In the genomic region with DNA sequence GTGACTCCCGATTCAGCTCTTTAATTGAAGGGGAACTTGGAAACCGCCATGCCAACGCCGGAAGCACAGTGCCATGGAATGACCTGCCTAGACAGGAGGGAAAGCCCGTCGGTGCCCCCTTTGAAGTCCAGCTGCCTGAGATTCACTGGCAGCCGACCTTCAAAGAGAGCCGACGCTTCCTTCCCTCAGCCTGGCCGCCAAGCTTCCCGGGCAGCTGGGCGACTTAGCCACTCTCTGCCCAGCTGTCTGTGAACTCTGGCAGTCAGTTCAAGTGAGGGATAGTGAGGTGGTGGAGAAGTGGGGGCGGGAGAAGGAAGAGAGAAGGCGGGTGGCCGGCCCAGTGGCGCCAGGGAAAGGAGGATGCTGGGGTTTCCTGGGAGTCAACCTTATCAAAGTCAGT, we compare ENCODE assay signal across 8 mouse cellular contexts.
DNase-seq lines count a peak whose midpoint lies in the region; ATAC-seq lines count a peak whose summit lies in the region.

No protein-coding gene starts in this region.

- DNase-seq in retina, postnatal 1 day = peak; percentile 21
- DNase-seq in retina, embryonic 14.5 days (ENCODE audit: low spot score) = no peak
- DNase-seq in gastrocnemius, postnatal 10 days = peak; percentile 56
- peak; percentile 60 for DNase-seq in limb, embryonic 10.5 days (ENCODE audit: low spot score)
- DNase-seq in neural tube, embryonic 10.5 days (ENCODE audit: extremely low spot score, low spot score) = peak; percentile 21
- no peak for DNase-seq in spleen, postnatal 14 days (ENCODE audit: low spot score in 2 of 2)
- DNase-seq in cerebellum, adult 11 months = no peak

- H3K4me1 ChIP-seq in limb, embryonic 10.5 days = peaks cover 10% of the 10 kb centered on the region

- no peak for ATAC-seq in activated CD4-positive, CD25-positive, alpha-beta regulatory T cell, adult 4 months

- H3K9me3 ChIP-seq in limb, embryonic 10.5 days (replicated peaks) = no peaks in the 10 kb centered on the region

- peak overlapping the region; percentile 19; the same call in 1 of the 2 replicates for H3K4me3 ChIP-seq in limb, embryonic 10.5 days

- 39% methylated on average over 16 of the region's 16 CpGs for WGBS in limb, embryonic 10.5 days

- H3K27me3 ChIP-seq in limb, embryonic 10.5 days (ENCODE audit: low read depth, poor library complexity, severe bottlenecking) = no peaks in the 10 kb centered on the region

- H3K36me3 ChIP-seq in limb, embryonic 10.5 days = no peaks in the 10 kb centered on the region

- H3K27ac ChIP-seq in limb, embryonic 10.5 days = no peak overlapping the region

Comparison
In these comparisons a context has a peak if more than half of its experiments do, and no peak if none do; other contexts are left out.
1. DNase-seq: peak in retina, postnatal 1 day (single experiment), gastrocnemius, postnatal 10 days (single experiment), limb, embryonic 10.5 days (single experiment) and neural tube, embryonic 10.5 days (single experiment); none in retina, embryonic 14.5 days (single experiment), spleen, postnatal 14 days (0 of 2) and cerebellum, adult 11 months (single experiment).